Mouse (Mus musculus) limb, embryonic 13.5 days (tissue): ENCODE data around the gene Tent5b. TPM values are rescaled to one million over a fixed set of nuclear protein-coding genes. Genes with fewer than 3 reads are reported as not detected.
A peak's percentile ranks its signal among the peaks of the same experiment; 100 is the strongest.

Experiments used
- ATAC-seq: fragments of 200-750 bp; cut with Nextera tagmentation; 2 replicates; pipeline ENCODE4 v1.8.0; 2017; ENCODE audit warnings: low read depth, moderate number of reproducible peaks, moderate TSS enrichment; ENCODE audit not compliant: low FRiP score
- H3K27ac ChIP-seq: fragments of 300-500 bp; sonication (generic); 2 replicates; pipeline ENCODE4 v1.5.1; 2015; ENCODE audit warnings: inconsistent platforms, mild to moderate bottlenecking, moderate library complexity
- H3K27me3 ChIP-seq: fragments of 300-500 bp; sonication (generic); 2 replicates; pipeline ENCODE4 v1.6.1; 2015; ENCODE audit warnings: mild to moderate bottlenecking, inconsistent platforms
- H3K36me3 ChIP-seq: fragments of 300-500 bp; sonication (generic); 2 replicates; pipeline ENCODE4 v1.6.1; 2015; ENCODE audit warnings: inconsistent platforms, mild to moderate bottlenecking, moderate library complexity
- H3K4me1 ChIP-seq: fragments of 300-500 bp; sonication (generic); 2 replicates; pipeline ENCODE4 v1.6.1; 2015; ENCODE audit warnings: inconsistent platforms
- H3K4me2 ChIP-seq: fragments of 300-500 bp; sonication (generic); replicated peaks from 2 replicates; pipeline ENCODE4 v1.6.1; 2015; ENCODE audit warnings: inconsistent platforms, mild to moderate bottlenecking, moderate library complexity
- H3K4me3 ChIP-seq: fragments of 300-500 bp; sonication (generic); 2 replicates; pipeline ENCODE4 v1.5.1; 2015; ENCODE audit warnings: moderate library complexity, mild to moderate bottlenecking, inconsistent platforms
- H3K9ac ChIP-seq: fragments of 300-500 bp; sonication (generic); 2 replicates; pipeline ENCODE4 v1.6.1; 2015; ENCODE audit warnings: mild to moderate bottlenecking, inconsistent platforms
- H3K9me3 ChIP-seq: fragments of 300-500 bp; sonication (generic); 2 replicates; pipeline ENCODE4 v1.6.1; 2016; ENCODE audit warnings: inconsistent platforms
- WGBS: fragments of 180-500 bp; shearing (Covaris S2); methylation state at CpG from one replicate; pipeline ENCODE4 v1.1.7; 2015; 5-methylcytosine and 5-hydroxymethylcytosine counted together
- polyA plus RNA-seq: library from polyadenylated mRNA; unstranded; fragments of >200 nt; fragmentation: Nextera tagmentation; extraction: Ambion mirVana; gene quantifications from 2 replicates; pipeline ENCODE4 v1.2.1, GENCODE M21; 2015

Gene Tent5b
- polyA plus RNA-seq, 1 experiment from 2014 or later: 0.92 TPM

- Histone ChIP-seq H3K4me1 (peaks cover 15% of the 10 kb centered on the region), H3K36me3 (no peaks in the 10 kb centered on the region), H3K4me2 (no peak overlapping the region), H3K4me3 (no peak overlapping the region), H3K27ac (0 out of 2 replicates have a peak overlapping the region, but pooled peaks have one; percentile 2), H3K9me3 (no peaks in the 10 kb centered on the region), H3K9ac (no peak overlapping the region), H3K27me3 (no peaks in the 10 kb centered on the region)
- ATAC-seq: no peak
- 38% methylated on average over 8 of the region's 8 CpGs for WGBS
Observed at GRCm38 (mm10) chr4:133448708-133449388, 31.1 kb upstream of the Tent5b start.

GRCm38 (mm10) chr4:133449726-133450125 is 30.2 kb upstream of the Tent5b start:
- WGBS: 16% methylated on average over 13 of the region's 13 CpGs
- H3K4me1 ChIP-seq: peaks cover 15% of the 10 kb centered on the region

GRCm38 (mm10) chr4:133451536-133451935 is 28.4 kb upstream of the Tent5b start:
- Histone ChIP-seq H3K4me3 (no peak overlapping the region), H3K9me3 (no peaks in the 10 kb centered on the region), H3K4me2 (no peak overlapping the region), H3K36me3 (no peaks in the 10 kb centered on the region), H3K27ac (no peak overlapping the region), H3K4me1 (peaks cover 15% of the 10 kb centered on the region), H3K9ac (no peak overlapping the region), H3K27me3 (no peaks in the 10 kb centered on the region)
- no peak for ATAC-seq
- 8% methylated on average over 10 of the region's 10 CpGs for WGBS

More at GRCm38 (mm10) chr4:133449726-133450125, 30.2 kb upstream of the Tent5b start:
- Histone ChIP-seq H3K27me3 (no peaks in the 10 kb centered on the region), H3K36me3 (no peaks in the 10 kb centered on the region), H3K9me3 (no peaks in the 10 kb centered on the region), H3K9ac (no peak overlapping the region), H3K4me2 (0 out of 2 replicates have a peak overlapping the region, but pooled peaks have one; percentile 23), H3K27ac (no peak overlapping the region), H3K4me3 (no peak overlapping the region)
- no peak for ATAC-seq

DNA sequence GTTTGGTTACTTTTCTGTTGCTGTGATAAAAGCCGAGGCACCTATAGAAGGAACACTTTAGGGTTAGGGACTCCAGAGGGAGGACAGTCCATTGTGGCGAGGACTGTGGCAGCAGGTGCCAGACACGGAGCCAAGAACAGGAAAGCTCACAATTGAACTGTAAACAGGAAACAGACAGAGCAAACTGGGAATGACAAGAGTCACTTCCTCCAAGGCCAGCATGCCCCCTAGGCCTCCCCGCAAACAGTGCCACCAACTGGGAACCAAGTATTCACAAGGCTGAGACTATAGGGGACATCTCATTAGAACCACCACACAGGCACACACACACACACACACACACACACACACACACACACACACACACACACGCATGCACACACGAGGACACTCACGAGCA is 27.5 kb upstream of the Tent5b start:
- Histone ChIP-seq H3K36me3 (no peaks in the 10 kb centered on the region), H3K4me2 (no peak overlapping the region), H3K4me1 (peaks cover 15% of the 10 kb centered on the region), H3K9ac (no peak overlapping the region), H3K4me3 (no peak overlapping the region), H3K27me3 (no peaks in the 10 kb centered on the region), H3K27ac (no peak overlapping the region), H3K9me3 (no peaks in the 10 kb centered on the region)
- no peak for ATAC-seq
- WGBS: 66% methylated on average over 7 of the region's 7 CpGs

DNA sequence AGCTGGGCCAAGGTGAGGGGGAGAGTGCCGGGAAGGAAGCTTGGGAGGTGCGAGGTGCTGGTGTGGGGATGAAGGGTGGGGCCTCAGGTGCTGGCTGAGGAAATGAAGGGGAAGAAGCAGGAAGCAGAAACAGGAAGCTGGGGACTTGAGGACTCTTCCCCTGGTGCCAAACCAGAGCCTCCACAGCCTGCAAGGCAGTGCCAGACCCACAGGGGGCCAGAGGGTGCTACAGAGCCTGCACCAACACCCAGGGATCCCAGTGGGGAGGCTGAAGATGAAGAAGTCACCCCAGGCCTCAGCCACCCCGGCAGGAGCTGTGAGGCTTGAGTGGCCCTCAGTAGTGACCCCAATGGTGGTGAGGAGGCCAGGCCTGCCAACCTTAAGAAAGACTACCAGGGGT is 21.9 kb upstream of the Tent5b start:
- H3K36me3 ChIP-seq: no peaks in the 10 kb centered on the region
- ATAC-seq: no peak
- no peak overlapping the region; the same call in 1 of the 2 replicates for H3K9ac ChIP-seq
- 69% methylated on average over 3 of the region's 3 CpGs for WGBS
- H3K4me2 ChIP-seq: no peak overlapping the region
- H3K4me3 ChIP-seq: no peak overlapping the region
- H3K27me3 ChIP-seq: no peaks in the 10 kb centered on the region
- peaks cover 6% of the 10 kb centered on the region for H3K4me1 ChIP-seq
- no peak overlapping the region for H3K27ac ChIP-seq
- H3K9me3 ChIP-seq: no peaks in the 10 kb centered on the region

GRCm38 (mm10) chr4:133460006-133460405 is 19.9 kb upstream of the Tent5b start:
- Histone ChIP-seq H3K27me3 (no peaks in the 10 kb centered on the region), H3K4me1 (peaks cover 11% of the 10 kb centered on the region), H3K9ac (no peak overlapping the region), H3K9me3 (no peaks in the 10 kb centered on the region), H3K36me3 (no peaks in the 10 kb centered on the region), H3K4me2 (no peak overlapping the region), H3K4me3 (no peak overlapping the region), H3K27ac (no peak overlapping the region)
- 76% methylated on average over 1 of the region's 1 CpGs for WGBS
- ATAC-seq: no peak

DNA sequence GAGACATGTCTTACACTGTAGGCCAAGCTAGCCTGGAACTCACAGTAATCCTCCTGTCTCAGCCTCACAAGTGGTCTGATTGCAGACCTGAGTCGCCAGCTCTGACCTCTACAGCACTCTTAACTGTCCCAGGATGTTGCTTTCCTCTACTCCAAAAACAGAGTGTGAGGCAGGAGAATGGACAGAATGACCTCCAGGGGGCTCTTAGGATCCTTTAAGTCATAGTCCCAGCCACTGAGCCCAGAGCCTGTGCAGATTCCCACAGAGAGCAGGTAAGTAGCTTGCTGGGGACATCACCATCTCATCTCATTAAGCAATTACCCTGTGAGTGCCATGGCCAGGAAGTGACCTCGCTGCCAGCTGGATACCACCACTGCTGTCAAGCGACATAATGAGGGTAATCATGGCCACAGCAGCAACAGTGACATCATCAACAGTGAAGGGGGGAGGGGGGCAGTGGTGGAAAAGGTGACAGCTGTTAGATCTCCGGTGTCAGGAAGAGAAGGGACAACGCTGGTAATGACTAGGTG is 19.1 kb upstream of the Tent5b start:
- H3K9me3 ChIP-seq: no peaks in the 10 kb centered on the region
- H3K4me2 ChIP-seq: no peak overlapping the region
- no peak for ATAC-seq
- no peak overlapping the region for H3K4me3 ChIP-seq
- H3K36me3 ChIP-seq: no peaks in the 10 kb centered on the region
- H3K9ac ChIP-seq: no peak overlapping the region
- 36% methylated on average over 5 of the region's 5 CpGs for WGBS
- peaks cover 11% of the 10 kb centered on the region for H3K4me1 ChIP-seq
- H3K27ac ChIP-seq: no peak overlapping the region
- H3K27me3 ChIP-seq: no peaks in the 10 kb centered on the region

GRCm38 (mm10) chr4:133461362-133461761 is 18.6 kb upstream of the Tent5b start:
- ATAC-seq: no peak
- 66% methylated on average over 4 of the region's 4 CpGs for WGBS

GRCm38 (mm10) chr4:133463184-133463583 is 16.7 kb upstream of the Tent5b start:
- H3K4me1 ChIP-seq: peaks cover 11% of the 10 kb centered on the region
- ATAC-seq: no peak
- no peak overlapping the region for H3K4me2 ChIP-seq
- no peaks in the 10 kb centered on the region for H3K27me3 ChIP-seq
- H3K27ac ChIP-seq: peak overlapping the region; percentile 22; the same call in 1 of the 2 replicates
- no peaks in the 10 kb centered on the region for H3K36me3 ChIP-seq
- H3K9me3 ChIP-seq: no peaks in the 10 kb centered on the region
- no peak overlapping the region for H3K9ac ChIP-seq
- no peak overlapping the region for H3K4me3 ChIP-seq
- 50% methylated on average over 6 of the region's 6 CpGs for WGBS

More at GRCm38 (mm10) chr4:133461362-133461761, 18.6 kb upstream of the Tent5b start:
- H3K4me3 ChIP-seq: no peak overlapping the region
- no peak overlapping the region for H3K9ac ChIP-seq
- H3K4me2 ChIP-seq: no peak overlapping the region
- H3K27me3 ChIP-seq: no peaks in the 10 kb centered on the region
- no peak overlapping the region for H3K27ac ChIP-seq
- H3K4me1 ChIP-seq: peaks cover 11% of the 10 kb centered on the region
- no peaks in the 10 kb centered on the region for H3K9me3 ChIP-seq
- no peaks in the 10 kb centered on the region for H3K36me3 ChIP-seq

GRCm38 (mm10) chr4:133468080-133468479 is 11.9 kb upstream of the Tent5b start:
- Histone ChIP-seq H3K4me1 (peaks cover 16% of the 10 kb centered on the region), H3K4me3 (peak overlapping the region; percentile 60), H3K27me3 (no peaks in the 10 kb centered on the region; the same call in 1 of the 2 replicates), H3K9me3 (0 out of 2 replicates have a peak, but pooled peaks cover 4% of the 10 kb centered on the region), H3K9ac (peak overlapping the region; percentile 62), H3K27ac (no peak overlapping the region), H3K36me3 (no peaks in the 10 kb centered on the region), H3K4me2 (peak overlapping the region; percentile 95)
- under 1% methylated on average over 25 of the region's 27 CpGs for whole genome bisulfite sequencing
- peak; percentile 40; the same call in 1 of the 2 replicates for ATAC-seq

GRCm38 (mm10) chr4:133469122-133469521 is 10.8 kb upstream of the Tent5b start:
- peak overlapping the region; percentile 60 for H3K4me3 ChIP-seq
- H3K9ac ChIP-seq: no peak overlapping the region
- 0 out of 2 replicates have a peak, but pooled peaks cover 4% of the 10 kb centered on the region for H3K9me3 ChIP-seq
- H3K27ac ChIP-seq: no peak overlapping the region
- peak overlapping the region; percentile 95 for H3K4me2 ChIP-seq
- 0 out of 2 replicates have a peak, but pooled peaks have one; percentile 17 for ATAC-seq
- WGBS: 16% methylated on average over 12 of the region's 12 CpGs
- no peaks in the 10 kb centered on the region for H3K36me3 ChIP-seq
- peaks cover 11% of the 10 kb centered on the region; the same call in 1 of the 2 replicates for H3K4me1 ChIP-seq
- H3K27me3 ChIP-seq: no peaks in the 10 kb centered on the region; the same call in 1 of the 2 replicates

DNA sequence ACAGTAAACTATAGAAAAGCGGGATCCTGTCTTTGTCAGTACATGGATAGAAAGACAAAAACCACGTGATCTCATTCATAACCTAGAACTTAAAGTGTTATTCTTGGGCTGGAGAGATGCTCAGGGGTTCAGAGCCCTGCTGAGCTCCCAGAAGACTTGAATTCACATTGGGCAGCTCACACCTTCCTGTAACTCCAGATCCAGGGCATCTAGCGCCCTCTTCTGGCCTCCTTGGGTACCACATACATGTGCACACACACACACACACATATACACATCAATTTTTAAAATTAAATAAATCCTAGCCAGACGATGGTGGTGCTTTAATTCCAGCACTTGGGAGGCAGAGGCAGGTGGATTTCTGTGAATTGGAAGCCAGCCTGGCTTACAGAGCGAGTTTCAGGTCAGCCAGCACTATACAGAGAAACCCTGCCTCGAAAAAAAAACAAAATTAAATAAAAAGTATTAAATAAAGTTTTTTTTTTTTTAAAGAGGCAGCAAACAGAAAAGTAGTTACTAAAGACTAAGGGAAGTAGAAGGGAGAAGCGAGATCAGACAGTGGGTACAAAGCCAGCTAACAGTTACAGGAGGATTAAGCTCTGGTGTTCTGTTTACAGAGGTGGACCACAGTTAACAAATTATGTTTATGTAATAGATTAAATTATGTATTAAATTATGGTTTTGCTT is 8.7 kb upstream of the Tent5b start:
- Histone ChIP-seq H3K4me1 (peaks cover 11% of the 10 kb centered on the region; the same call in 1 of the 2 replicates), H3K9me3 (0 out of 2 replicates have a peak, but pooled peaks cover 4% of the 10 kb centered on the region), H3K27ac (no peak overlapping the region), H3K27me3 (peaks cover 3% of the 10 kb centered on the region; the same call in 1 of the 2 replicates), H3K9ac (no peak overlapping the region), H3K4me2 (no peak overlapping the region), H3K36me3 (no peaks in the 10 kb centered on the region), H3K4me3 (no peak overlapping the region)
- 83% methylated on average over 7 of the region's 7 CpGs for WGBS
- ATAC-seq: no peak
